Mouse (Mus musculus): Measurements from ENCODE around the gene Ppm1h. TPM values are rescaled to one million over a fixed set of nuclear protein-coding genes. Genes with fewer than 3 reads are reported as not detected.
"Not testable (repeated sequence)": the region's sequence is repeated elsewhere in the genome, so short reads cannot be mapped to it uniquely, and the experiment has no call there.

Ppm1h gene
- polyA plus RNA-seq, 1 experiment from 2014 or later, result 5.9 TPM

DNA sequence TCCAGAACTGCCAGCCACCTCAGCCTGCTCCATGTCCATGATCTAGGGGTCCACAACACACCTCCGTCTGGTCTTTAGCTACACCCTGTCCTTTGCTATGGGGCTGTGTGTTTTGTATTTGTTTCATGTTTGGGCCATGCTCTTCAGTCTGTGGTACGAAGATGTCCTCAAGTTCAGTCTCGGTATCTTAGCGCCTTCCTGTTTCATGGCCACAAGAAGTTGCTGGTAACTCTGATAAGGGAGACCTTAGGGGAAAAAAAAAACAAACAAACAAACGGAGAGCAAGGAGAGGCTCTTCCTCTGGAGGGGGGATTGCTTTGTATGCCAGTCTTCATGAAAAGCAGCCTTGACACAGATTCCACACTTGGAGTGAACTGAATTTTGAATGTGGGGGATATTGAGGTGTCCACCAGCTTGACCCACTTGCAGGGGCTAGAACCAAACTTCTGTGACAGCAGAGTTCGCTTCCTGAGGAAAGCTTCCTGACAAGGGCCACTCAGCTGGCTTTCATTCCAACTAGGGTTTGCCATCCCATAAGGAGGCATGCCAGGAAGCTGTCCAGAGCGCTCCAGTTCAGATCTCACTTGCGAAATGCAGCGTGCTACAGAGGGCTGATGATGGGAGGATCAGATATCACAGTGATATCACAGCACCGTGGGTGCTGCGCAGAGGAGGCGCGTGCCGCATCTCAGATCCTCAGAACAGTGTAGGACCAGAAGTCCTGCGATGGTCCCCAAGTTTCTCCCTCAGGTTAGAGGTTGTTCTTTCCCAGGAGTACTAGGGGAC is 254.7 kb downstream of the Ppm1h start:
- H3K4me3 ChIP-seq (ENCODE audit: low read depth, low read length), result no peak overlapping the region
- DNase-seq (ENCODE audit: low spot score, missing footprints) (no peak), ATAC-seq (ENCODE audit: low FRiP score) (no peak)
- no peak overlapping the region for H3K4me2 ChIP-seq
- no peaks in the 10 kb centered on the region for H3K36me3 ChIP-seq (ENCODE audit: control insufficient read depth, insufficient read depth, low read length)
- no peak overlapping the region for H3K9ac ChIP-seq (ENCODE audit: low read length)
- H3K4me1 ChIP-seq (ENCODE audit: control insufficient read depth, insufficient read depth, low read length), result peaks cover 38% of the 10 kb centered on the region
- H3K27ac ChIP-seq (ENCODE audit: low read depth, low read length), result no peak overlapping the region
- H3K27me3 ChIP-seq (ENCODE audit: control insufficient read depth, insufficient read depth, low read length), result no peaks in the 10 kb centered on the region
- WGBS, result 88% methylated on average over 15 of the region's 15 CpGs
- H3K9me3 ChIP-seq (ENCODE audit: control insufficient read depth, low read length), result no peaks in the 10 kb centered on the region

DNA sequence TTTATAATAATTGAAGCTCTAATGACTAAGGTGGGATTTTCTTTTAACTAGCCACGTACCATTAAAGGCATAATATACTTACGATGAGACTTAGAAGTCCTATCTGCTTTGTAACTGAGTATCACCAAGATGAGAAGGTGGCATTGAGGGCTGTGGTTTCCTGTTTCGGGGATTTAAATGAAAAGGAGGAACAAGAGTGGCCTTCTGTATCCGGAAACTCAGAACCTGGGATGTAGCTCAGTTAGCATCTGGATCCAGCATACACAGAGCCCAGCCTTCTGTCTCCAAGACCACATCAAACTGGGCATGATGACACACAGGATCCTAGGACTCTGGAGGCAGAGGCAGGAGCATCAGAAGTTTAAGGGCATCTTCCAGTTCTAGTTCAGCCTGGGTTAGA is 256.8 kb downstream of the Ppm1h start:
- no CpG with 5 or more reads among the region's 4 CpGs for WGBS
- H3K36me3 ChIP-seq (ENCODE audit: control insufficient read depth, insufficient read depth, low read length), result not testable (repeated sequence)

DNA sequence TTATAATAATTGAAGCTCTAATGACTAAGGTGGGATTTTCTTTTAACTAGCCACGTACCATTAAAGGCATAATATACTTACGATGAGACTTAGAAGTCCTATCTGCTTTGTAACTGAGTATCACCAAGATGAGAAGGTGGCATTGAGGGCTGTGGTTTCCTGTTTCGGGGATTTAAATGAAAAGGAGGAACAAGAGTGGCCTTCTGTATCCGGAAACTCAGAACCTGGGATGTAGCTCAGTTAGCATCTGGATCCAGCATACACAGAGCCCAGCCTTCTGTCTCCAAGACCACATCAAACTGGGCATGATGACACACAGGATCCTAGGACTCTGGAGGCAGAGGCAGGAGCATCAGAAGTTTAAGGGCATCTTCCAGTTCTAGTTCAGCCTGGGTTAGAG is 258.8 kb downstream of the Ppm1h start:
- not testable (repeated sequence) for H3K27ac ChIP-seq (ENCODE audit: low read depth, low read length); H3K4me1 ChIP-seq (ENCODE audit: control insufficient read depth, insufficient read depth, low read length); ATAC-seq (ENCODE audit: low FRiP score); H3K9ac ChIP-seq (ENCODE audit: low read length); H3K27me3 ChIP-seq (ENCODE audit: control insufficient read depth, insufficient read depth, low read length); H3K4me2 ChIP-seq; H3K36me3 ChIP-seq (ENCODE audit: control insufficient read depth, insufficient read depth, low read length); H3K4me3 ChIP-seq (ENCODE audit: low read depth, low read length); DNase-seq (ENCODE audit: low spot score, missing footprints); H3K9me3 ChIP-seq (ENCODE audit: control insufficient read depth, low read length)
- WGBS, result no CpG with 5 or more reads among the region's 4 CpGs

More for the DNA sequence above, 256.8 kb downstream of the Ppm1h start:
- H3K27ac ChIP-seq (ENCODE audit: low read depth, low read length); H3K27me3 ChIP-seq (ENCODE audit: control insufficient read depth, insufficient read depth, low read length); H3K9me3 ChIP-seq (ENCODE audit: control insufficient read depth, low read length); H3K4me2 ChIP-seq; H3K9ac ChIP-seq (ENCODE audit: low read length); DNase-seq (ENCODE audit: low spot score, missing footprints); H3K4me3 ChIP-seq (ENCODE audit: low read depth, low read length); ATAC-seq (ENCODE audit: low FRiP score): not testable (repeated sequence)
- H3K4me1 ChIP-seq (ENCODE audit: control insufficient read depth, insufficient read depth, low read length), result peaks cover 25% of the 10 kb centered on the region

DNA sequence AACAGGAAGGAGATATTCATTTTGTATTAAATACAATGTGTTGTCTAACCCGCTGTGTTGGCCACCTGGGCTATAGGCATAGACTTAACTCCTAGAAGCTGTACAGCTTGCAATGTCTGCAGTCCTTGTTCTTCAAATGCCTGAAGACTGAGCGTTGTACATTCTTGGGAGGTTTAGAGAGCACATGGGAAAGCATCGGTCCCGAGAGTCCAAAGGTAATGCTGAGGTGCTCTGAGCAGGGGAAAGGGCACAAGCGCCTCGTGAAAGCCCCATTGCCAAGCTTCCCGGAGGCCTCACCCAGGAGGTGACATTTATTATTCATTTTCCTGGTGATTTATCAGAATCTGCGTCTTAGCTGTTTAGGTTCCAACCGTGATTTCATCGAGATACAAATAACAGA is 261.0 kb downstream of the Ppm1h start:
- WGBS, result 95% methylated on average over 10 of the region's 10 CpGs

DNA sequence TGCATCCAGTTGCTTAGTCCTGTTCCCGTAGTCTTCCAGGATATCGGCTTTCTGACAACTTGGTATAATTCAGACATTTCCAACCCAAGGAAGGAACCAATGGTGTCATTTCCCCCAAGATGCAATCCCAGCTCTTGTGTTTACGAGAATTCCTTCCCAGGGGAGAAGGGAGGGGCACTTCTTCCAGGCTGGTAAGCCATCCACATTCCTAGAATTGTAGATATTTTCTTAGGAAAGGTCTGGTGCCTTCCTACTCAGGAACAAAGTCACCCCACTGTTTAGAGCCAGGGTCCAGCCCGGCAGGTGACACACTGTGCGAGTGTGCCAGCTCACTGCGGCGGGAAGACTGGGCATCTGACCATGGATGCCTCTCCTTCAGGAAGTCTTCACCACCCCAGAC is 264.2 kb downstream of the Ppm1h start:
- H3K4me3 ChIP-seq (ENCODE audit: low read depth, low read length), result no peak overlapping the region
- ATAC-seq (ENCODE audit: low FRiP score), result no peak
- H3K27ac ChIP-seq (ENCODE audit: low read depth, low read length), result no peak overlapping the region
- H3K9ac ChIP-seq (ENCODE audit: low read length), result no peak overlapping the region
- H3K27me3 ChIP-seq (ENCODE audit: control insufficient read depth, insufficient read depth, low read length), result no peaks in the 10 kb centered on the region
- H3K4me2 ChIP-seq, result no peak overlapping the region
- H3K9me3 ChIP-seq (ENCODE audit: control insufficient read depth, low read length), result no peaks in the 10 kb centered on the region
- no peaks in the 10 kb centered on the region for H3K36me3 ChIP-seq (ENCODE audit: control insufficient read depth, insufficient read depth, low read length)
- no peak for DNase-seq (ENCODE audit: low spot score, missing footprints)
- no peaks in the 10 kb centered on the region for H3K4me1 ChIP-seq (ENCODE audit: control insufficient read depth, insufficient read depth, low read length)
- 83% methylated on average over 7 of the region's 7 CpGs for WGBS

More for the DNA sequence above, 261.0 kb downstream of the Ppm1h start:
- DNase-seq (ENCODE audit: low spot score, missing footprints) (no peak), ATAC-seq (ENCODE audit: low FRiP score) (no peak)
- no peaks in the 10 kb centered on the region for H3K36me3 ChIP-seq (ENCODE audit: control insufficient read depth, insufficient read depth, low read length)
- no peak overlapping the region for H3K4me2 ChIP-seq
- H3K4me3 ChIP-seq (ENCODE audit: low read depth, low read length), result no peak overlapping the region
- H3K27ac ChIP-seq (ENCODE audit: low read depth, low read length), result no peak overlapping the region
- no peaks in the 10 kb centered on the region for H3K27me3 ChIP-seq (ENCODE audit: control insufficient read depth, insufficient read depth, low read length)
- H3K9ac ChIP-seq (ENCODE audit: low read length), result no peak overlapping the region
- no peaks in the 10 kb centered on the region for H3K4me1 ChIP-seq (ENCODE audit: control insufficient read depth, insufficient read depth, low read length)
- no peaks in the 10 kb centered on the region for H3K9me3 ChIP-seq (ENCODE audit: control insufficient read depth, low read length)

DNA sequence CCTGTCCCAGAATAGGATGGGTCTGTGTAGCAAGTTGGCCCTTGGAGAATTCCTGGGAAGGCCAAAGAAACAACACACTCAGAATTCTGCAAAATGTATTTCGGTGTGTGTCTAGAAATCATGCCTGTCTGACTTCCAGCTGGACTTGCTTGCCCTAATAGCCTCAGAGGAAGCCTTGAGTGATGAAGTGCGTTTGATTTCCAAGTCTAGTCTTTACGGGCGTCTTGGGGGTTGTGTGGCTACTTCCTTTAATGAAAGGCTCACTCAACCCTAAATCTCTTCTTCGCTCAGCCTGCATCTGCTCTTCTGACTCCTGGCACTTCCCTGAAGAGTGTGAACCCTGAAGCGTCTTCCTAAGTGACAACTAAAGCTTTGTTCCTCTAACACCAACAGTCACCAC is 265.3 kb downstream of the Ppm1h start:
- no peak overlapping the region for H3K9ac ChIP-seq (ENCODE audit: low read length)
- no peaks in the 10 kb centered on the region for H3K27me3 ChIP-seq (ENCODE audit: control insufficient read depth, insufficient read depth, low read length)
- no peaks in the 10 kb centered on the region for H3K9me3 ChIP-seq (ENCODE audit: control insufficient read depth, low read length)
- 69% methylated on average over 6 of the region's 6 CpGs for WGBS
- H3K4me3 ChIP-seq (ENCODE audit: low read depth, low read length), result no peak overlapping the region
- no peaks in the 10 kb centered on the region for H3K36me3 ChIP-seq (ENCODE audit: control insufficient read depth, insufficient read depth, low read length)
- no peaks in the 10 kb centered on the region for H3K4me1 ChIP-seq (ENCODE audit: control insufficient read depth, insufficient read depth, low read length)
- H3K4me2 ChIP-seq, result no peak overlapping the region
- DNase-seq (ENCODE audit: low spot score, missing footprints) (no peak), ATAC-seq (ENCODE audit: low FRiP score) (no peak)
- no peak overlapping the region for H3K27ac ChIP-seq (ENCODE audit: low read depth, low read length)

DNA sequence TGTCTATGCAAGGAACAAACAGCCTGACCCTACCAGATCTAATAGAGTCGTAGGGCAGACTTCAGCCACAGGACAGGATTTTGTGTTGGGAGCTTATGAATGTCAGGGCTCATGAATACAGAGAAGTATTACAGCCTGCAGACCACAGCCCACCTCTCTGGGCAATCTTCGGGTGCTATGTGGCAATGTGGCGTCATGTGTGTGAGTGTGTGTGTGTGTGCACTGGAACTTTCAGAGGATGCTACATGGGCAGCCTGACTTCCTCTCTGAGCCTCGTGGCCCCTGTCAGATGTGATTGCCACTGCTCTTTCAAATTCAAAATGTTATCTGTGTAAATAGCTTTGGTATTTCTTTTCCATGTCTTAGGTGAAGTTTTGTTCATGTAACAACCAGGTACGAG is 266.3 kb downstream of the Ppm1h start:
- Histone ChIP-seq H3K27ac (ENCODE audit: low read depth, low read length) (no peak overlapping the region), H3K36me3 (ENCODE audit: control insufficient read depth, insufficient read depth, low read length) (no peaks in the 10 kb centered on the region), H3K27me3 (ENCODE audit: control insufficient read depth, insufficient read depth, low read length) (no peaks in the 10 kb centered on the region), H3K9ac (ENCODE audit: low read length) (no peak overlapping the region), H3K4me1 (ENCODE audit: control insufficient read depth, insufficient read depth, low read length) (no peaks in the 10 kb centered on the region), H3K4me2 (no peak overlapping the region), H3K9me3 (ENCODE audit: control insufficient read depth, low read length) (no peaks in the 10 kb centered on the region), H3K4me3 (ENCODE audit: low read depth, low read length) (no peak overlapping the region)
- 82% methylated on average over 5 of the region's 5 CpGs for WGBS
- no peak for DNase-seq (ENCODE audit: low spot score, missing footprints)
- no peak for ATAC-seq (ENCODE audit: low FRiP score)

DNA sequence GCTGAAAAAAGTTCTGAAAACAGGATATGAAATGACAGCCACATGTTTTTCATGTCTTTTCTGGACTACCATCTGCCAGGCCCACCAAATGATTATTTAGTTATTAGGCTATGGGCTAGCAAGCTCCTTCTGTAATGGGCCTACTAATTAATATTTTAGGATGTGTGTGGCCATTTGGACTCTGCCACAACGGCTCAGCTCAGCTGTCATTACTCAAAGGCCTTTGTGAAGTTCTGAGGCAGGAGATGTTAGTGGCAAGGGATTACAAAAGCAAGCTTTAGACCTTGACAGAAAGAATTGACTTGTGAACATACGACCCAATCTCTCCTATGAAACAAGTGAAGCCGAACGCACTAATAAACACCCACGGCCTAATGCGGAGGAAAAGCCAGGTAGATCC is 272.4 kb downstream of the Ppm1h start:
- H3K4me1 ChIP-seq (ENCODE audit: control insufficient read depth, insufficient read depth, low read length), result no peaks in the 10 kb centered on the region
- H3K9me3 ChIP-seq (ENCODE audit: control insufficient read depth, low read length), result no peaks in the 10 kb centered on the region
- H3K4me3 ChIP-seq (ENCODE audit: low read depth, low read length), result no peak overlapping the region
- no peaks in the 10 kb centered on the region for H3K27me3 ChIP-seq (ENCODE audit: control insufficient read depth, insufficient read depth, low read length)
- no peak for DNase-seq (ENCODE audit: low spot score, missing footprints)
- no peak overlapping the region for H3K4me2 ChIP-seq
- 74% methylated on average over 6 of the region's 6 CpGs for WGBS
- no peak overlapping the region for H3K9ac ChIP-seq (ENCODE audit: low read length)
- H3K27ac ChIP-seq (ENCODE audit: low read depth, low read length), result no peak overlapping the region
- no peak for ATAC-seq (ENCODE audit: low FRiP score)
- no peaks in the 10 kb centered on the region for H3K36me3 ChIP-seq (ENCODE audit: control insufficient read depth, insufficient read depth, low read length)

DNA sequence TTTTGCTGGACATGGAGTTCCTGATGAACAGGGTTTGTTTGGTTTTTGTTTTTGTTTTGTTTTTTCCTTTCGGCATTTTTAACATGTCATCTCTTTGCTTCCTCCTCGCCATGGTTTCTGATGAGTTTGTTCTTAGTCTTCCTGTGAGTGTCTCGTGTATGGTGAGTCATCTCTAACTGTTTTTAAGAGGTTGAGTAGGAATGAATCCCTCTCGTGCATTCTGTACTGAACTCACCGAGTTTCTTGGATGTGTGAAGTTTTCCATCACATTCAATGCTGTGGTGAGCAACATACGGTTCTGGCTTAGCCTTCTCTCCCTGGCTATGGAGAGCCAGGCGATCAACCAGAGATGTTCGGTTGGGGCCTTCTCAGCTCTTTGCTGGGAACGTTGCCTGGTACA is 275.0 kb downstream of the Ppm1h start:
- H3K9me3 ChIP-seq (ENCODE audit: control insufficient read depth, low read length), result no peaks in the 10 kb centered on the region
- H3K27ac ChIP-seq (ENCODE audit: low read depth, low read length), result no peak overlapping the region
- no peak overlapping the region for H3K4me3 ChIP-seq (ENCODE audit: low read depth, low read length)
- no peak overlapping the region for H3K4me2 ChIP-seq
- H3K9ac ChIP-seq (ENCODE audit: low read length), result no peak overlapping the region
- H3K27me3 ChIP-seq (ENCODE audit: control insufficient read depth, insufficient read depth, low read length), result no peaks in the 10 kb centered on the region
- 90% methylated on average over 9 of the region's 9 CpGs for WGBS
- ATAC-seq (ENCODE audit: low FRiP score) (no peak), DNase-seq (ENCODE audit: low spot score, missing footprints) (no peak)
- H3K36me3 ChIP-seq (ENCODE audit: control insufficient read depth, insufficient read depth, low read length), result no peaks in the 10 kb centered on the region
- no peaks in the 10 kb centered on the region for H3K4me1 ChIP-seq (ENCODE audit: control insufficient read depth, insufficient read depth, low read length)

Data from midbrain, embryonic 11.5 days (tissue).